Comparison of ENCODE assay signal across 2 mouse cellular contexts in genomic region chr2:73896919-73897318, GRCm38 (mm10). TPM values are rescaled to one million over a fixed set of nuclear protein-coding genes. Genes with fewer than 3 reads are reported as not detected.
A peak's percentile ranks its signal among the peaks of the same experiment; 100 is the strongest.
DNase-seq lines count a peak whose midpoint lies in the region; TF ChIP-seq lines count a peak whose summit lies in the region.
"Not testable (repeated sequence)": the region's sequence is repeated elsewhere in the genome, so short reads cannot be mapped to it uniquely, and the experiment has no call there.

No protein-coding gene starts in this region.

- not testable (repeated sequence) for H3K79me2 ChIP-seq in CH12.LX (replicated peaks; ENCODE audit: control insufficient read depth, extremely low read depth, insufficient read depth, poor library complexity, severe bottlenecking); MEL (ENCODE audit: control insufficient read depth, insufficient read depth, low read length, poor library complexity)

- H3K9me3 ChIP-seq in CH12.LX (replicated peaks; ENCODE audit: low read length); MEL (replicated peaks; ENCODE audit: insufficient read depth, low read length): not testable (repeated sequence)

- TF ChIP-seq EP300 in CH12.LX (IDR thresholded peaks at IDR 0.05; ENCODE audit: low read length); MEL (IDR thresholded peaks at IDR 0.05; ENCODE audit: low read depth in 1 of 2, low read length in 2 of 2): not testable (repeated sequence)

- not testable (repeated sequence) for TF ChIP-seq RAD21 in CH12.LX (IDR thresholded peaks at IDR 0.05; ENCODE audit: low read depth, low read length); MEL (IDR thresholded peaks at IDR 0.05; ENCODE audit: low read depth, low read length)

- H3K4me1 ChIP-seq in CH12.LX (ENCODE audit: control insufficient read depth in 1 of 2, insufficient read depth in 2 of 2); MEL (ENCODE audit: control insufficient read depth in 1 of 2, insufficient read depth in 2 of 2, low read length in 2 of 2): not testable (repeated sequence)

- not testable (repeated sequence) for TF ChIP-seq CTCF in CH12.LX (conservative IDR thresholded peaks at IDR 0.05 in 1 of 2, IDR thresholded peaks at IDR 0.05 in 1 of 2; ENCODE audit: low read depth in 2 of 2, low read length in 2 of 2); MEL (IDR thresholded peaks at IDR 0.05 in 2 of 3, conservative IDR thresholded peaks at IDR 0.05 in 1 of 3; ENCODE audit: control insufficient read depth in 1 of 3, insufficient read depth in 1 of 3, low read depth in 2 of 3, low read length in 3 of 3, poor library complexity in 1 of 3, severe bottlenecking in 1 of 3)

- H3K4me3 ChIP-seq in CH12.LX (replicated peaks in 1 of 3; ENCODE audit: low read depth in 2 of 3, low read length in 2 of 3, poor library complexity in 1 of 3); MEL (ENCODE audit: control insufficient read depth in 1 of 2, insufficient read depth in 1 of 2, low read depth in 2 of 2, low read length in 2 of 2): not testable (repeated sequence)

- in situ Hi-C loops in CH12.LX (cut with MboI; ENCODE audit: low pct_ligation_motif_present, low pct_unique_long_range_greater_than_20kb, low sequenced_read_pairs): loop anchor here (25.0 kb wide), 1 partner anchor 335 kb away; no protein-coding TSS in a partner anchor

- H3K27me3 ChIP-seq in CH12.LX (replicated peaks); MEL (ENCODE audit: control insufficient read depth in 1 of 2, insufficient read depth in 2 of 2, low read length in 2 of 2): not testable (repeated sequence)

- not testable (repeated sequence) for H3K27ac ChIP-seq in CH12.LX (ENCODE audit: insufficient read depth, low read depth); MEL (ENCODE audit: control insufficient read depth, low read depth, low read length)

- not testable (repeated sequence) for H3K4me2 ChIP-seq in CH12.LX (ENCODE audit: insufficient read depth, low read depth, poor library complexity, severe bottlenecking)

- H3K36me3 ChIP-seq in CH12.LX (replicated peaks in 1 of 2; ENCODE audit: control insufficient read depth in 1 of 2, insufficient read depth in 1 of 2, low read length in 1 of 2); MEL (ENCODE audit: control insufficient read depth in 1 of 2, insufficient read depth in 2 of 2, low read length in 2 of 2): not testable (repeated sequence)

- dilution Hi-C loops in CH12.LX (cut with MboI; ENCODE audit: extremely low pct_ligation_motif_present, extremely low pct_unique_long_range_greater_than_20kb, low sequenced_read_pairs): not testable (repeated sequence)

- not testable (repeated sequence) for TF ChIP-seq POLR2A in CH12.LX (IDR thresholded peaks at IDR 0.05; ENCODE audit: low read depth, low read length); MEL (IDR thresholded peaks at IDR 0.05; ENCODE audit: control insufficient read depth in 1 of 2, insufficient read depth in 1 of 2, low read depth in 1 of 2, low read length in 2 of 2, poor library complexity in 1 of 2)

- DNase-seq in CH12.LX (ENCODE audit: extremely low read depth); MEL (ENCODE audit: low read depth, low spot score): not testable (repeated sequence)

- not testable (repeated sequence) for H3K9ac ChIP-seq in CH12.LX (ENCODE audit: insufficient read depth, low read depth); MEL (ENCODE audit: control insufficient read depth, low read depth, low read length, poor library complexity, severe bottlenecking)

TF ChIP-seq in CH12.LX, 34 proteins besides CTCF, POLR2A, EP300 and RAD21:
- 0 out of 2 replicates have a peak, but pooled peaks have one; percentile 42 for TF ChIP-seq TBP (conservative IDR thresholded peaks at IDR 0.05; ENCODE audit: low read depth, low read length)
TF ChIP-seq in CH12.LX: peak in this region for 1; not testable (repeated sequence) for 33.

TF ChIP-seq in MEL, 35 proteins besides CTCF, POLR2A, EP300 and RAD21:
- peak; percentile 49 for TF ChIP-seq ZNF384 (IDR thresholded peaks at IDR 0.05; ENCODE audit: low read depth, low read length)
- peak; percentile 93 for TF ChIP-seq TBP (IDR thresholded peaks at IDR 0.05; ENCODE audit: low read depth, low read length)

RNA-seq across cellular contexts. Expression of gene Atf2, which starts 4.5 kb away (rescaled TPM):
- total RNA-seq in CH12.LX (2012; rRNA removed) (15.4 and 15.9 TPM in 2 replicates), CH12.LX (2014; rRNA removed) (24.9 and 25.8 TPM in 2 replicates), MEL (2012; rRNA removed) (16.8 and 18.0 TPM in 2 replicates)
- polyA plus RNA-seq in CH12.LX (2012; ENCODE audit: insufficient read length, low read depth) (32.0 and 40.9 TPM in 2 replicates), MEL (2012; ENCODE audit: insufficient read depth in 1 of 2, insufficient read length in 2 of 2, low read depth in 1 of 2, low replicate concordance in 2 of 2, missing spikeins in 1 of 2) (10 to 100 TPM; 36.7 to 82.3 TPM)

RNA-seq across cellular contexts. Expression of gene Atp5g3, which starts 14.2 kb away (rescaled TPM):
- total RNA-seq in CH12.LX (2012; rRNA removed) (316 and 401 TPM in 2 replicates), CH12.LX (2014; rRNA removed) (427 and 444 TPM in 2 replicates), MEL (2012; rRNA removed) (503 and 520 TPM in 2 replicates)
- polyA plus RNA-seq in CH12.LX (2012; ENCODE audit: insufficient read length, low read depth) (453 and 504 TPM in 2 replicates), MEL (2012; ENCODE audit: insufficient read depth in 1 of 2, insufficient read length in 2 of 2, low read depth in 1 of 2, low replicate concordance in 2 of 2, missing spikeins in 1 of 2) (100 to 1,000 TPM; 199 to 520 TPM)
